Mouse (Mus musculus) midbrain, embryonic 16.5 days (tissue): ENCODE results near the gene Papss1. TPM values are rescaled to one million over a fixed set of nuclear protein-coding genes. Genes with fewer than 3 reads are reported as not detected.
"Not testable (repeated sequence)": the region's sequence is repeated elsewhere in the genome, so short reads cannot be mapped to it uniquely, and the experiment has no call there.

Experiments used
- ATAC-seq: fragments of 200-750 bp; cut with Nextera tagmentation; 2 replicates; pipeline ENCODE4 v1.8.0; 2017; ENCODE audit warnings: moderate TSS enrichment
- H3K27ac ChIP-seq: fragments of 300-500 bp; sonication (generic); 2 replicates; pipeline ENCODE4 v1.5.1; 2014; ENCODE audit warnings: mild to moderate bottlenecking, low read length, mixed read lengths
- H3K27me3 ChIP-seq: fragments of 300-500 bp; sonication (generic); 2 replicates; pipeline ENCODE4 v1.6.1; 2014; ENCODE audit warnings: low read depth, low read length, mixed read lengths; ENCODE audit not compliant: control insufficient read depth, insufficient read depth
- H3K36me3 ChIP-seq: fragments of 300-500 bp; sonication (generic); 2 replicates; pipeline ENCODE4 v1.6.1; 2014; ENCODE audit warnings: mild to moderate bottlenecking, low read length, moderate library complexity, mixed read lengths; ENCODE audit not compliant: control insufficient read depth, insufficient read depth
- H3K4me1 ChIP-seq: fragments of 300-500 bp; sonication (generic); 2 replicates; pipeline ENCODE4 v1.6.1; 2014; ENCODE audit warnings: mild to moderate bottlenecking, low read length, mixed read lengths; ENCODE audit not compliant: control insufficient read depth, insufficient read depth
- H3K4me2 ChIP-seq: fragments of 300-500 bp; sonication (generic); 2 replicates; pipeline ENCODE4 v1.6.1; 2014; ENCODE audit warnings: mild to moderate bottlenecking, low read length, mixed read lengths
- H3K4me3 ChIP-seq: fragments of 300-500 bp; sonication (generic); 2 replicates; pipeline ENCODE4 v1.5.1; 2014; ENCODE audit warnings: low read depth, mild to moderate bottlenecking, low read length, moderate library complexity, mixed read lengths
- H3K9ac ChIP-seq: fragments of 300-500 bp; sonication (generic); 2 replicates; pipeline ENCODE4 v1.6.1; 2014; ENCODE audit warnings: low read depth, low read length, mixed read lengths
- H3K9me3 ChIP-seq: fragments of 300-500 bp; sonication (generic); replicated peaks from 2 replicates; pipeline ENCODE4 v1.6.1; 2014; ENCODE audit warnings: mild to moderate bottlenecking, low read length, mixed read lengths; ENCODE audit not compliant: control insufficient read depth, poor library complexity, severe bottlenecking
- WGBS: fragments of 180-500 bp; shearing (Covaris S2); extraction: QIAGEN DNeasy Blood & Tissue Kit; methylation state at CpG from one replicate; pipeline ENCODE4 v1.1.7; 2014; 5-methylcytosine and 5-hydroxymethylcytosine counted together
- polyA plus RNA-seq: library from polyadenylated mRNA; unstranded; fragments of >200 nt; fragmentation: Nextera tagmentation; extraction: Ambion mirVana; gene quantifications from 2 replicates; pipeline ENCODE4 v1.2.1, GENCODE M21; 2015

The Papss1 gene
- polyA plus RNA-seq, 1 experiment from 2014 or later, result 127 TPM

DNA sequence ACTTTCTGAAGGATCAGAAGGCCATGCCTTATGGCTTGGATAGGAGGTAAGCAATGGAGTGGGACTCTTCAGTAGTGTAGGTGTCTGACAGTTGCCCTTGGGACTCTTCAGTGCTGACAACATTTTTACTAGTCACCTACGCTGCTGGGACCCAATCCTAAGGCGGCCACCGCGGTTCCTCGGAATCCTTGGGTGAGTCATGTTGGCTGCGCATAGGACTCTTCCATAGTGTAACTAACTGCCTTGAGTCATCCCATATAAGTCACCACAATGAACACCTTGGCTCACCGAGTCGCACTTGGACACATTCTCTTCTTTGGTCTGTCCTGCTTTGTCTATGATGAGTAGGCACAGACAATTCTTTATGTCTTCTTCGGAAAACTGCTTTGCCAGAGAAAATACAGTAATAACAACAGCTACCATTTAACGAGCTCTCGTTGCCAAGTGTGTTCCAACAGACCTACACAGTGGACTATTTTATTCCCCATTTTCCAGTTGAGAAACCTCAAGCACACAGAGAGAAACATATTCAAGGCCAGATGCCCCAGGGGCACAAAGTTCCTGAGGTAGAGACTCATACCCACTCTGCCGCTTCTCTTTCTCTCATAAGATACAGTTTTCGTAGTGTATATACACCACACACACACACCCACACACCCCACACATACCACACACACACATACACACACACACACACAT is 23.2 kb upstream of the Papss1 start:
- Histone ChIP-seq H3K36me3 (no peaks in the 10 kb centered on the region), H3K27ac (no peak overlapping the region), H3K9me3 (no peaks in the 10 kb centered on the region), H3K4me1 (no peaks in the 10 kb centered on the region), H3K9ac (no peak overlapping the region), H3K4me2 (no peak overlapping the region), H3K4me3 (no peak overlapping the region), H3K27me3 (no peaks in the 10 kb centered on the region)
- ATAC-seq, result no peak
- WGBS, result 93% methylated on average over 13 of the region's 13 CpGs

DNA sequence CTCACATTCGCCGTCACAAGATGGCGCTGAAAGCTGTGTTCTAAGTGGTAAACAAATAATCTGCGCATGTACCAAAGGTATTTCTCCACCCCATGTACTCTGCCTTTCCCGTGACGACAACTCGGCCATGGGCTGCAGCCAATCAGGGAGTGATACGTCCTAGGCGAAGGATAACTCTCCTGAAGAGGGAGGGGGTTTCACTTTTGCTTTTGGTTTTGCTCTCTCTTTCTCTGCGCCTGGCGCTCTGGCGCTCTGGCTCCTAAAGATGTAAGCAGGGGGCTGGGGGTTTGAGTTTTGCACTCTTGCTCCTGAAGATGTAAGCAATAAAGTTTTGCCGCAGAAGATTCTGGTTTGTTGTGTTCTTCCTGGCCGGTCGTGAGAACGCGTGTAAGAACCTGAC is 17.0 kb upstream of the Papss1 start:
- not testable (repeated sequence) for ATAC-seq, H3K36me3 ChIP-seq
- WGBS, result 97% methylated on average over 17 of the region's 17 CpGs

DNA sequence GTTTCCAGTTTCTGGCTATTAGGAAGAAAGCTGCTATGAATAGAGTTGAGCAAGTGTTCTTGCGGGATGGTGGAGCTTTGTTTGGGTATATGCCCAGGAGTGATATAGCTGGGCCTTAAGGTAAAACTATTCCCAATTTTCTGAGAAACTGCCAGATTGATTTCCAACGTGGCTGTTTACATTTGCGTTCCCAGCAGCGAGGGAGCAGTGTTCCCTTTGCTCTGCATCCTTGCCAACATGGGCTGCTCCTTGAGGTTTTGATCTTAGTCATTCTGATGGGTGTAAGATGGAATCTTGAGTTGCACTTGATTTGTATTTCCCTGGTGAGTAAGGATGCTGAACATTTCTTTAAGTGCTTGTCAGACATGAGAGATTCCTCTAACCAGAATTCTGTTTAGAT is 14.5 kb upstream of the Papss1 start:
- H3K4me2 ChIP-seq, result no peak overlapping the region
- H3K36me3 ChIP-seq, result no peaks in the 10 kb centered on the region
- no peaks in the 10 kb centered on the region for H3K9me3 ChIP-seq
- WGBS, result 86% methylated on average over 4 of the region's 4 CpGs
- H3K4me1 ChIP-seq, result no peaks in the 10 kb centered on the region
- no peak overlapping the region for H3K27ac ChIP-seq
- H3K9ac ChIP-seq, result no peak overlapping the region
- no peaks in the 10 kb centered on the region for H3K27me3 ChIP-seq
- ATAC-seq, result no peak
- no peak overlapping the region for H3K4me3 ChIP-seq

More for the DNA sequence above, 17.0 kb upstream of the Papss1 start:
- not testable (repeated sequence) for H3K9me3 ChIP-seq, H3K27ac ChIP-seq, H3K4me2 ChIP-seq, H3K4me1 ChIP-seq, H3K27me3 ChIP-seq, H3K4me3 ChIP-seq, H3K9ac ChIP-seq

DNA sequence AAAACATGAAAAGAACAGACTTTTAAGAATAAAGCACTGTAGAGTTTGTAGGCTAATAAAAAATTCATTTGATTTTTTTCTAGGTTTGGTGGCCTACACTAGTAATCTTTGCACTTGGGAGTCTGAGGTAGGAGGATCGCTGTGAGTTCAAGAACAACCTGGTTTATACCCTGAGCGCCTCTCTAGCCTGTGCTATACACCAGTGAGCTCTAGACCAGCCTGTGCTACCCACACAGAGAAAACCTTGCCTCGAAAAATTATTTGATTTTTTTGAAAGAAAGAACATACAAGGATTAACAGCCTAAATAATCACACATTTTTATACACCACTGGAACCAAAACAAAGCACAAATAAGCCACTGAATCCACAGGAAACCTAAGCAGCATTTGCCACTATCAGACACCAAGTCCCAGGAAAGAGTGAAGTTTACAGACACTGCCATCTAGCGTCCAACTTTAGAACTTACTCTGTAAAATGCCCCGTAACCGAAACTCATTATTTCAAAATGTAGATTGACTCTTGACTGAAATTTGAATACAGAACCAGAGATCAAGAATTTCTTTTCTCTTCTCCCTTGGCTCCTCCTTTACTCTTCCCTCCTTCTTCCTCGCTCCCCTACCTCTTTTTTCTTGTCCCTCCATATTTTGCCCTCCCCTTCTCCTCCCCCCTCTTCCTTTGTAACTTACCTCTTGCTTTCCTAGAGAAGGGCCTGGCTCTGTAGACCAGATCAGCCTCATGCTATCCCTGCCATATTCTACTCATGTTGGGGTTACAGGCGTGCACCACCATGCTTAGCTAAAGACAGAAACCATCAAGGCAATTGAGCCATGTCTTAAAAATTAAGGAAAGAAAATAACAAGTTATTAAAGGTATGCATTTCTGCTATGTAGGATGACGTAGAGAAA is 12.0 kb upstream of the Papss1 start:
- no peak overlapping the region for H3K9ac ChIP-seq
- no peaks in the 10 kb centered on the region for H3K4me1 ChIP-seq
- no peaks in the 10 kb centered on the region for H3K36me3 ChIP-seq
- no peak overlapping the region for H3K4me2 ChIP-seq
- no peak overlapping the region for H3K27ac ChIP-seq
- peak; percentile 70; the same call in 1 of the 2 replicates for ATAC-seq
- H3K27me3 ChIP-seq, result no peaks in the 10 kb centered on the region
- H3K9me3 ChIP-seq, result no peaks in the 10 kb centered on the region
- H3K4me3 ChIP-seq, result no peak overlapping the region
- 42% methylated on average over 9 of the region's 9 CpGs for WGBS

DNA sequence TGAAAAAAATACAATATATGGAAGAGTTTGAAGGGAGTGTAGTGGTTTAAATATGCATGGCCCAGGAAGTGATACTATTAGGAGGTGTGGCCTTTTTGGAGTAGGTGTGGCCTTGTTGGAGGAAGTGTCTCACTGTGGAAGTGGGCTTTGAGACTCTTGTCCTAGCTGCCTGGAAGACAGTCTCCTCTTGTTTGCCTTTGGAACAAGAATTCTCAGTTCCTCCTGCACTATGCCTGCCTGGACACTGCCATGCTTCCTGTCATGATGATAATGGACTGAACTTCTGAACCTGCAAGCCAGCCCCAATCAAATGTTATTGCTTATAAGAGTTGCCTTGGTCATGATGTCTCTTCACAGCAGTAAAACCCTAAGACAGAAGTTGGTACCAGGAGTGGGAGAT is 8.8 kb upstream of the Papss1 start:
- no peak overlapping the region for H3K27ac ChIP-seq
- no peak overlapping the region for H3K9ac ChIP-seq
- no peak for ATAC-seq
- no peaks in the 10 kb centered on the region for H3K9me3 ChIP-seq
- H3K4me1 ChIP-seq, result no peaks in the 10 kb centered on the region
- H3K4me2 ChIP-seq, result no peak overlapping the region
- H3K36me3 ChIP-seq, result no peaks in the 10 kb centered on the region
- no peak overlapping the region for H3K4me3 ChIP-seq
- H3K27me3 ChIP-seq, result no peaks in the 10 kb centered on the region

DNA sequence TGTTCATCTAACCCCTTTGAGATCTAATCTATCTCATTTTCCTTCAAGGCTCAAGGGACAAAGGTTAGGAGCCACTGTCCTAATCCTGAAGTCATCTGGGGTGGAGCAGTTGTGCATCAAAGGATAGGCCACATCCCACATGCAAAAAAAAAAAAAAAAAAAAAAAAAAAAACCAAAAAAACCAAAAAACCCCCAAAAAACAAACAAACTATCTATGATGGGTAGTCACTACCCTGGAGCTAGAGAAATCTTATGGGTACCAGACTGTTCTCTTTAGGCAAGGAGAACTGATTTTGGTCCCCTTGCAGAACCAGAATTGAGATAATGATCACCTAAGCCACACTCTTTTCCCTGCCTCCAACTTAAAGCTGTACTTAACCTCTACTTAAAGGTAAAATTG is 3.0 kb upstream of the Papss1 start:
- H3K4me2 ChIP-seq, result no peak overlapping the region
- ATAC-seq, result no peak
- no peaks in the 10 kb centered on the region for H3K9me3 ChIP-seq
- no peak overlapping the region for H3K4me3 ChIP-seq
- H3K27me3 ChIP-seq, result no peaks in the 10 kb centered on the region
- no peak overlapping the region for H3K9ac ChIP-seq
- peaks cover 18% of the 10 kb centered on the region for H3K4me1 ChIP-seq
- no peak overlapping the region for H3K27ac ChIP-seq
- no peaks in the 10 kb centered on the region for H3K36me3 ChIP-seq

DNA sequence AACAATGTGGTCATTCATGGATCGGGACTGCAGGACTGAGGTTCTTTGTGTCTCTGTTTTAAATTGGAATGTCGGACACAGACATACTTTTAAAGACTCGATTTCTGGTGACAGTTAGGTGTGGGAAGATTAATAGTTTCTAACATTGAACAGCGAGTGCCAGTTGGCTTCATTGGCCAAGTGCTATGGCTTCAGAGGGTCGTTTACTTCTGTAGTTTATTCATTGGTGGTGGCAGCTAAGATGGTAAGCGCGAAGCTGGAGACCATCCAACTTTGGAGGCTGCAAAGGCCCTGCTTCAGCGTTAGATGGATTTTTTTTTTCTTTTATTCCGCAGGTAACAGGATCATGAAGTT is 666 bp downstream of the Papss1 start:
- peak overlapping the region; percentile 74 for H3K4me3 ChIP-seq
- no peaks in the 10 kb centered on the region for H3K36me3 ChIP-seq
- H3K4me1 ChIP-seq, result peaks cover 22% of the 10 kb centered on the region
- H3K27ac ChIP-seq, result peak overlapping the region; percentile 96
- no peaks in the 10 kb centered on the region for H3K27me3 ChIP-seq
- 4% methylated on average over 9 of the region's 9 CpGs for WGBS
- peak overlapping the region; percentile 85 for H3K4me2 ChIP-seq
- ATAC-seq, result no peak
- peak overlapping the region; percentile 94 for H3K9ac ChIP-seq
- no peaks in the 10 kb centered on the region for H3K9me3 ChIP-seq

DNA sequence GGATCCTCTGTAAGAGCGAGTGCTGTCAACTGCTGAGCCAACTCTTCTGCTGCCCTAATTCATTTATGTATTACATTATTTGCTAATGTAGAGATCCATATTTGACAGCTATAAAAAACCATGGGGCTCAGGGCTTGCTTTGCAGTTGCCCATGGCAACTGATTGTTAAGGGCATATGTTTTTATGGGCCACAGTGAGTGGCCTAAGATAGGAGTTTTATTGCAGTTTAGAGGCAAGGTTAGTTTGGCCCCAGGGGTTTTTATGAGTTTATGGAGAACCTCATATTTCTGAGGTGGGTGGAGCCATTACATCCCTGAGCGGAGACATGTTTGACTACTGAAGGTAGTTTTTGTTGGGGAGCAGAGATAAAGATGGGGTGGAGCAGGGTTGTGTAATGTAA is 1.7 kb downstream of the Papss1 start:
- Histone ChIP-seq H3K9ac (no peak overlapping the region), H3K4me1 (peaks cover 22% of the 10 kb centered on the region), H3K4me2 (peak overlapping the region; percentile 85), H3K9me3 (no peaks in the 10 kb centered on the region), H3K27me3 (no peaks in the 10 kb centered on the region), H3K4me3 (peak overlapping the region; percentile 74), H3K36me3 (no peaks in the 10 kb centered on the region), H3K27ac (no peak overlapping the region)
- WGBS, result 82% methylated on average over 2 of the region's 2 CpGs
- ATAC-seq, result no peak

DNA sequence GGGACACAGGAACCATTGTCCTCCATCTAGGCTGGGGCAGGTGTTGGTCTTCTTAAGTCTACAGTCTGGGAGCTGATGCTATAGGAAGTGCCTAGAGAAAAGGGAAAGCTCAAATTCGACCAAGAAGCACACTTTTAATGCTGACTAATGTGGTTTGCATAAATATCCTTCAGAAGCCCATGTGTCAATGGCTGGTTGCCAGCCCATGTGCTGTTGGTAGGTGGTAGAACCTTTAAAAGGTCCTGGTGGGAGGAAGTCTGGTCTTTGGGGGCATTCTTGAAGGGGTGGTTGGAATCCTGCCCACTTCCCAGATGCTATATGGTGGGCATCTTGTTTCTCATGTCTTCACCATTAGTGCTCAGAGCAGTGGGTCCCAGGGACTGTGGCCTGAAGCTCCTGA is 5.9 kb downstream of the Papss1 start:
- H3K4me1 ChIP-seq, result peaks cover 15% of the 10 kb centered on the region
- no peak overlapping the region for H3K4me3 ChIP-seq
- no peak for ATAC-seq
- H3K27ac ChIP-seq, result no peak overlapping the region
- no peaks in the 10 kb centered on the region for H3K36me3 ChIP-seq
- H3K9ac ChIP-seq, result no peak overlapping the region
- H3K27me3 ChIP-seq, result no peaks in the 10 kb centered on the region
- H3K4me2 ChIP-seq, result no peak overlapping the region
- no peaks in the 10 kb centered on the region for H3K9me3 ChIP-seq
- 67% methylated on average over 1 of the region's 1 CpGs for WGBS
